Mouse (Mus musculus): ENCODE data around the gene Apol8.
A peak's percentile ranks its signal among the peaks of the same experiment; 100 is the strongest.

Apol8 gene

DNA sequence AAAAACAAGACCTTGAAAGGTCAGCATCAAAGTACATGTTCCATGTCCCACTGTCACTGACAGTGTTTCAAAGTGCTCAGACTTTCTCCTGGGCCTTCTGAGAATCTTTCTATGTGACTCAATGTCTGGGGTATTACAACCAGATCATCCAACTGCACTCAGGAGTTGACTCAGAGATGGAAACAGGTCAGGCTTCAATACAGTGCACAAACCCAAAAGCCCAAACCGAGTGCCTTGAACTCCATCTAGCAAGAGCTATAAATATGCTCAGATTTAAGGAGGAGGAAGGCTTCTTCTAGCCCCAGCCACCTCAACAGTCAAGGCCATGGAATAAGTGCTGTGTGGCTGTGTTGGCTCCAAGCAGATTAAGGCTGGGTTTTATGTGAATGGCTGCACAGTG lies 29.0 kb upstream of the Apol8 start:
- DNase-seq (ENCODE audit: low read depth), result no peak

DNA sequence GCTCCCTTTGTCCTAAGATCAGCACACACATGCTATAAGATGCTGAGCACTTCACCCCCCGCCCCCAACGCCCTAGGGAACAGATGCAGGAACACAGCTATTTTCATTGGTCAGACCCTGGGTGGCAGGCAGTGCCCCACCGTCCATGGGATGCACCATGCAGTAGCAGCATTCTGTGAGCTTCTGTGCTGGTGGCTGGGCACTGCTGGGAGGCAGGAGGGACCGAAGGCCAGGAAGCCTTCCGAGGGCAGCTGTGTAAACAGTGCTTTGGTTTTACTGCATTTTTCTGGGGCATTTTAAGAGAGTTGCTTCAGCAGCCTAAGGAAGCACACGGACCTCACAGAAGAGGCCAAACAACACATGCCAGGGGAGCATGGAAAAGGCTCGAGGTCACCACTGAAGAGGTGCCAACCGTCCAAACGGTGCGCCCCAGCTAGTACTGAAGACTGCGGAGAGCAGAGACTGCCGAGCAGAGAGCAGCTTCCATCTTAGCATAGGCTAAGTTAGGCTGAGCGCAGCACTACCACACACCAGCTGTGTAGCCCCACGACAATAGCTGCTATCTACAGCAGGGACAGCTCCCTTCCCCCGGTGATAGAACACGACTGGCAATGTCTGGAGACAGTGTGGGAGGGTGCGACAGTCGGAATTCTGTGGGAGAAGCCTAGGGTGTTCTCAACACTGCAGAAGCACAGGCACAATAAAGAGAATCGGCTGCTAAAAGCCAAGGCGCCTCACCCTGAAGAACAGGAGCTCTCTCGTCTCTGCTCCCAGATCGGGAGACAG lies 27.4 kb upstream of the Apol8 start:
- no peak for DNase-seq (ENCODE audit: low read depth)

GRCm38 (mm10) chr15:77782449-77783014 lies 25.7 kb upstream of the Apol8 start:
- DNase-seq (ENCODE audit: low read depth), result peak; percentile 32

DNA sequence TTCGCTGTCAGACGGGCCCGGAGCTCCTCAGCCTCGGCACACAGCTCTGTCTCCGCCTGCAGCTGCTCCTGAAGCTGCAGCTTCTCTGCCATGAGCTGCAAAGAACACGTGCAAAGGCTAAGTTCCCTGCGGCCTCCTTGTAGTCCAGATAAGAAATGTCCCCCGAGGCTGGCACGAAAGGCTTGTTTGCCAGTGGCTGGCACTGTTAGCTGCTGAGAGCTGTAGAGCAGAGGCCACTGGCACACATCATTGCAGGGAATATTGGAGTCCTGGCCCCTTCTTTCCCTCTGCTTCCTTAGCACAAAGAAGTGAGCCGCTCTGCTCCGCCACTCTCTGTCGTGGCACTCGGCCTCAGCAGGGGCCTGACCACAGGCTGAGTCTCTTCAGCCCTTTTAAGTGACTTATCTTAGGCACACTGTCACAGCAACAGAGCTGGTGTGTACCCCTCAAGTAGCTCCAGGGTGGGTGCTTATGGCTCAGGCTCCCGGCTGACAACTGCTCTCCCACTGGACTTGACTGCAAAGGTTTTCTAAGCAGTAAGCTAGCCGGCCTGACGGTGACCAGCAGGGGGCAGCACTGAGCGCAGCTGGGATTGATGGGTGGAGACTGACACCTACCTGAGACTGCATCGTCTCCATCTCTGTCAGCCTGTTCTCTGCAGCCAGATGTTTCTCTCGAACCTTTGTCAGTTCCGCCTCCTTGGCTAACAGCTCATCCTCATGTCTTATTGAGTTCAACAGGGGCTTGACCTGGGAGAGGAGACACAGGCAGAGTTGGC lies 18.6 kb upstream of the Apol8 start:
- DNase-seq (ENCODE audit: low read depth), result peak; percentile 65

DNA sequence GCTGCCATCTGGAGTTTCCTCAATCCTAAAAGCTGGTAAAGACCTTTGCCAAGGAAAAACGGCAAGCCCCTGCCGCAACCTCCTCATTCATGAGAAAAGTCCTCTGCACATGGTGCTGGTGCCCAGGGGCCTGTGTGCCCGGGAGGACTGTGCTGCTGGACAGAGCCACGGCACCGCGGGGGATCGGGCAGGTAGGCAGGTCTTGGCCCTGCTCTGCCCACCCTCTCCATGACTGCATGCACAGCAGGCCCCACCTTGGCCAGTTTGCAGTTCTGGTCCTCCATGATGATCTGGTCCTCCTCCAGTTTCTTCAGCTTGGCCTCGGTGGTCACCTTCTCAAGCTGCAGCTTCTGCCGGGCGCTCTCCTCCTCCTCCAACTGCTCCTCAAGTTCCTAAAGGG lies 17.5 kb upstream of the Apol8 start:
- no peak for DNase-seq (ENCODE audit: low read depth)

DNA sequence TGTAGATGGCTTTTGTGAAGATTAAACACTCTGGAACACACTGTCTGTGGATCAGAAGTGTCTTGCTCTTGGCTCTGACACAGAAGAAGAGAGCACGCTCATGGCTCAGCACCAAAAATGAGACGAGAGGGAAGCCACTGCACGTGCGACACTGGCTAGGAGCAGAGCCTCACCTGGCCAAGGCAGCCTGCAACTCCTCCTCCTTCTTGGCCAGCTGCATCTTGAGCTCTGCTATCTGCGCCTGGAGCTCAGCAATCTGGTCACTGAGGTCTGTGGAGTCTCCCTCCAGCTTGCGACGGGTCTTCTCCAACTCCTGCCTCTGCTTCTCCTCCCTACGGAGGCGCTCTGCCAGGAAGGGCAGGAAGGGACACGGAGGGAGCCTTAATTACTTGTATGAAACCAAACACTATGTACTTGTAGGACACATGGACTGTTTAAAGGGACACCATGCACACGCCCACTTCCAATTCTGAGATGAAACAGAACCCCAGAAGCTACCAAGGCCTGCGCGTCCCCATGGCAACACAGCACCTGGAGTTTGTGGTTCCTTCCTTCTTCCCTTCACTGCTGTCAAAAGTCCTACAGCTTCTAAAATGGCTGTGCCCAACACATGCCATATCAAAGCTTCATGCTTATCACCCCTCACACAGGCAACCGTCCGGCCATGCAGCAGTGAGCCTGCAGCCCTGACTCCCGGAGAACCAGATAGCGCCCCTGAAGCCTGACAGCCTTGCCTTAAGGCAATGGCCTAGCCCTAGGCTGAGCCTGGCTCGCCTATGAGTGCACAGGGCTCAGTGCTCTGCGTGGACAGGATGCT lies 16.5 kb upstream of the Apol8 start:
- peak; percentile 69 for DNase-seq (ENCODE audit: low read depth)

- no peak for DNase-seq (ENCODE audit: low read depth)
Observed at GRCm38 (mm10) chr15:77770942-77771341, 14.1 kb upstream of the Apol8 start.

DNA sequence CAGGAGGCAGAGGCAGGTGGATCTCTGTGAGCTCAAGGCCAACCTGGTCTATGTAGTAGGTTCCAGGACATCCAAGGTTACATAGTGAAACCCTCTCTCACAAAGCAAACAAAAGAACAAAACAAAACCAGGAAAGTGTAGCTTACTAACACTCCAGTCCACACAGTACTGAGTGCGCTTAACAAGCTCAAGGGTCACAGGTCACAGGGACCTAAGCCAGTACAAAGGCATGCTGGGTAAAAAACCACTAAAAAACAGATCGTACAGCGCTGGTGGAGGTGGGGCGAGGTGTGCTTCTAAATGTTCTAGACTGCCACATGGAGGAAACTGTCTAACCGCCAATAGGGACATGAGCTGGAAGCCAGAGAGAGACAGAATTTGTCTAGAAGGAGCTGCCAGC lies 13.5 kb upstream of the Apol8 start:
- DNase-seq (ENCODE audit: low read depth), result no peak

DNA sequence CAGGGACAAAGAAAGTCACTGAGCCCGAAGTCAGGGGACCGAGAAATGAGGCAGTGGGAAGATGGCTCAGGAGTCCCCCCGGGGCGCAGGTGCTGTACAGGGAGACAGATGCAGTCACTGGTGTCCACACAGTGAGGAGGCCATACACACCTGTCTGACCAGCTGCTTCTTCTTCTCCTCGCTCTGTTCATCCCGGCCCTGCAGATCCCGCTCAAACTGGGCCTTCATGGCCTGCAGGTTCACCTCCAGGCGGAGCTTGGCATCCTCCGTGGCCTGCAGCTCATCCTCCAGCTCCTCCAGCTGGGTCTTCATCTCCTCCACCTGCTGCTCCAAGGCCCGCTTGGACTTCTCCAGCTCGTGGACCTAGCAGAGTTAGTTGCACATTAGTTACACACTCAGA lies 10.2 kb upstream of the Apol8 start:
- no peak for DNase-seq (ENCODE audit: low read depth)

DNA sequence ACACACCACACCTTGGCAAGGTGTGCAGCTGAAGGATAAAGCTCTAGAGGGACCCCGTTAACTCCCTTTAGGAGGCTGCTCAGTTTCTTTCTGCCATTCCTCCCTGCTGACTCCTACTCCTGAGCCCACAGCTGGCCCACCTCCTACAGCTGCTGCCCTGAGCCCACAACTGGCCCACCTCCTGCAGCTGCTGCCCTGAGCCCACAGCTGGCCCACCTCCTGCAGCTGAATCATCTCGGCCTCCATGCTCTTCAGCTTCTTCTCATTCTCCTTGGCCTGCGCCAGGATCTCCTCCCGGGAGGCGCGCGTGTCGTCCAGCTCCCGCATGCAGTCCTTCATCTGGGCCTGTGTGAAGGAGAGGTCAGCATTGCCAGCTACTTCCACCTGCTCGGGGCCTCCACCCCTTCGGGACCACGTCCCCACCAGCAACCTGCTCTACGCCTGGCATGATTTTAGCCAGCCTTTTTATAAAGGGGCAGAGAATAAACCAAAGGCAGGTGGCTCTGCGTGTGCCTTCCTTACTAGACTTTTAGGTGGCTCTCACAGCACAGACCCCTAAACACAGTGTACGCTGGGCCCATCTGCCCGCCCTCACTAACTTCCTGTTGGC lies 8.8 kb upstream of the Apol8 start:
- no peak for DNase-seq (ENCODE audit: low read depth)

DNA sequence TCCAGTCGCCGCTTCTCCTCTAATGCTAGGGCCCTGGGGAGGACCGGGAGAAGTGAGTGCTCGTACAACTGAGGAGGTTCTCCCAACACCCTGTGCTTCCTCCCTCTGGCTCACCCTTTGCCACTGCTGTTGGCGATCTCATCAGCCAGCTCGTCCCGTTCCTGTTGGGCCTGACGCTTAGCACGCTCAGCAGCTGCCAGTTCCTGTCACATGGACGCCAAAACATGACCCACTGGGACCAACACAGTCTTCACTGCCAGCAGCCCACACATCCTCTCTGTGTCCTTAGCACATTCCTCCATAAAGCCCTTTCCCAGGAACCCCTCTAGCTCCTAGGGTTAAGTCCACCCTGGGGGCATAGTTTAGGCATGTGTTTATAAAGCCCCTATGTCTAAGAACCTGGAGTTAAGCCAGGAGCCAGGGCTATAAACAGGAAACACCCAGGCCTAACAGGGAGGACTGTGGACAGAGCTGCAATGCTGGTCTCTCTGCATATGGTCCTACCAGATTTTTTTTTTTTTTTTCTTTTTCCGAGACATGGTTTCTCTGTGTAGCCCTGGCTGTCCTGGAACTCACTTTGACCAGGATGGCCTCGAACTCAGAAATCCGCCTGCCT lies 7.7 kb upstream of the Apol8 start:
- DNase-seq (ENCODE audit: low read depth), result no peak

DNA sequence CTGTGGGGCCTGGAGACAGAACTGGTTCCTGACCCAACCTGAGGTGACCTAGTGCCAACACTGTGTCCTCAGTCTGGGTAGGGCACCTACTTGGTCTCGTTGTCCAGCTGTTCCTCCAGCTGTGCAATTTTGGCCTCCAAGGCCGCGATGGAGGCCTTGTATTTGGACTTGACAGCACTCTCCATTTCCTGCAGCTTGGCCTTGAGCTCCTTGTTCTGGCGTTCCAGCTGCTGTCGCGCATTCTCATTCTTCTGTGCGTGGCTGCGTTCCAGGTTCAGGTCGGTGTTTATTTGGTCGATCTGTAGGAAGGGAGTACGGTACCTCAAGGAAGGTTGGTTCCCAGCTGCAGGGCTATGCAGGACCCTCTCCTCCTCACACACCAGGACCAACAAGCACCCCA lies 6.9 kb upstream of the Apol8 start:
- DNase-seq (ENCODE audit: low read depth), result no peak

DNA sequence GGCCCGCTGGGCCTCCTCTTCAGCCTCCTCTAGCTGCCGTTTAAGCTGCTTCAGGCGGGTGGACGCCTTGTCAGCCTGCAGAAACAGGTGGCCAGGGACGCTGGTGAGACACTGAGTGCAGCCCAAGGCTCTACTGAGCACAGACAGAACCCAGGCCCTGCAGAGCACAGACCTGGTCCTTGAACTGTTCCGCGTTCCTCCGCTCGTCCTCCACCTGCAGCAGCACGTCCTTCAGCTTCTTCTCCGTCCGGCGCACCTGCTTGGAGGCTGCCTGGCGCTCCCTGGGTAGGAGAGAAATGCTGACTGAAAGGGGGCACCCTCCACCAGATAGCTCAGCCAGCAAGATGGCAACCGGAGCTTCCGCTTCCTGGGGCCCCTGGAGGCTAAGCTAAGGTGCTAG lies 6.2 kb upstream of the Apol8 start:
- DNase-seq (ENCODE audit: low read depth), result no peak

DNA sequence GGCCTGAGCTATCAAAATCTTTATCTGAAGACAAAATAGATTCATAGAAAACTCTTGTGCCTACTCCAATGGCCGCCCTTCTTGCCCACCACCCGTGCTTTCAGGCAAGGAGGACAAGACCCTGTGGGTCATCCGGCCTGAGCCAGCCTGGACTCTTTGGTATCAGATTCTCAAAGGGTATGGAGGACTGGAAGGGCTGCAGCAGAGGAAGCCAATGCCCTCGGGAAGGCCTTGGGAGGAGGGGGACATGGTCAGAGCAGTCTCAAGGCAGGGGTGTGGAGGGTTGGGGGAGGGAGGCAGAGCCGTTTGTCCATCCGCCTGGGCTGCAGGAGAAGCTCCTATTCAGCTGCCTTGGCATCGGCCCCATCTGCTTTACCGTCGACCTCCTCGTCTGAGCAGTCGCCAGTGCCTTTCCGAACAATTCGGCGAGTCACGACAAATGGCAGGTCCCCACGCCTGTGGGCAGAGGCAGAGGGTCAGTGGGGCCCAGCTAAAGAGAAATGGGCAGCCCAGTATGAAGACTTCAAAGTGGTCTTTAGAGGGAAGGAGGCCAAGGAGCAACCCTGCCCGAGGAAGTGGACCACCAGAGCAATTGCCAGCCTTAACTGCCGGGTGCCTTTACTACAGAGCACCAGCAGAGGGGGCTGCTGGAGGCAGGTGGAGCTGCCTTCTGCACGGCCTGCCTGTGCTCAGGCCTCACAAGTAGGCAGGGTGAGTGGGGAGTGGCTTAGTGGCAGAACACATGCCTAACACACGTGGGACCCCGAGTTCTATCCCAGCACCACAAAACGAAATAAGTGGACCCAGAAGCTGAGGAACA lies 5.0 kb upstream of the Apol8 start:
- DNase-seq (ENCODE audit: low read depth), result no peak

- no peak for DNase-seq (ENCODE audit: low read depth)
Observed at GRCm38 (mm10) chr15:77761083-77761482, 4.3 kb upstream of the Apol8 start.

DNA sequence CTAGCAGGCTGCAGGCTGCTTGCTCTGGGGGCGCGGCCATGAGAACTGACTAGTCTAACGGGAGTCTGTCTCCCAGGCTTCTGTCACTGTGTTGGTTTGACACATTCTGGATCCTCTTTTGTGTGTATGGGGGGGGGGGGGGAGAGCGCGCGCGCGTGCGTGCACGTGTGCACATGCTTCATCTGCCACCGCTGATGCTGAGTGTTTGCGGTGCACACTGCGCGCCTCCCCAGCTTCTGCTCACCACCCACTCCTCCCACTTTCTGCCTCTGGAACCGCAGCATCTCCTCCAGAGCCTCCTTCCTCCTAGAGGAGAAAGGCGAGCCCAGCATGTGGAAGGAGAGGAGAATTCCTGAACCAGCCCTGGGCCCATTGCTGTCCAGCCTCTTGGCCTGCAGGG lies 3.2 kb upstream of the Apol8 start:
- DNase-seq (ENCODE audit: low read depth), result no peak

DNA sequence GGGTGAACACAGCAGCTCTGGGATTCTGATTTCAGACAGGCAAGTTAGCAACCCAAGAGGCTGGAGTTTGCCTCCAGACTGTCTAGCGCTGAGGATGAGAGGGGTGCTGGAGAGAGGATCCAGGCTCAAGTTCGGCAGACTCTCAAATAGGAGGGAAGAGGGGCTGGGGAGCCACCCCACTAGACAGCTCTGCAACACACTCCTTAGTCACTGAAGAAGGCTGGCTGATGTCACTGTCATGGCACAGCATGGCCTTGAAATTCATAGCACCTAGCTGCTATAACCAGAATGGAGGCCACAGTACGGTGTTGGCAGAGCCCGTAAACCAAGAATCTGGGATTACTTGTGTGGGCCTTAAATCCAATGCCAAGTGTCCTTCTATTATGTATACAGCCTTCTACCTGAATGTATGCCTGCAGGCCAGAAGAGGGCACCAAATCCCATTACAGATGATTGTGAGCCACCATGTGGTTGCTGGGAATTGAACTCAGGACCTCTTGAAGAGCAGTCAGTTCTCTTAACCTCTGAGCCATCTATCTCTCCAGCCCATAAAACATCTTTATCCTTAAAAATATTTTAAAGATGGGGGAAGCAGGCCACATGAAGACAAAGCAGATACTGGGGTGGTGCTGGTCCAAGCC lies 903 bp upstream of the Apol8 start:
- DNase-seq (ENCODE audit: low read depth), result no peak

DNA sequence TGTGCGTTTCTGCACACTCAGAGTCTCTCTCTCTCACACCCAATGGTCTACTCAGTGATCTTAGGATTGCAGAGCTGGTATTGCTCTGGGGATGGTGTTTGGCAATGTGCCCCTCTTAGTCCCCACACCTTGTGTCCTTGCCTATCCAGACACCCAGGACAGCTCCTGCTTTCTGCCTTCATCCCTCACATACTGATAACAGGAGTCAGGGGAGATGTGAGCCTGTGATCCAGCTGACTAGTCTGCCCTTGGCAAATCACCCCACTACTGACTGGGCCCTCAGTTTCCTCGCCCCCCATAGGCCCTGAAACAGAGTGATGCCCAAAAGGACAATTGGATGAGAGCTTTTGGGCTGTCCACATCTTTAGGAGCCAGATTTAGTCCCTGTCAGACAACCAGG lies 722 bp downstream of the Apol8 start:
- no peak for DNase-seq (ENCODE audit: low read depth)

DNA sequence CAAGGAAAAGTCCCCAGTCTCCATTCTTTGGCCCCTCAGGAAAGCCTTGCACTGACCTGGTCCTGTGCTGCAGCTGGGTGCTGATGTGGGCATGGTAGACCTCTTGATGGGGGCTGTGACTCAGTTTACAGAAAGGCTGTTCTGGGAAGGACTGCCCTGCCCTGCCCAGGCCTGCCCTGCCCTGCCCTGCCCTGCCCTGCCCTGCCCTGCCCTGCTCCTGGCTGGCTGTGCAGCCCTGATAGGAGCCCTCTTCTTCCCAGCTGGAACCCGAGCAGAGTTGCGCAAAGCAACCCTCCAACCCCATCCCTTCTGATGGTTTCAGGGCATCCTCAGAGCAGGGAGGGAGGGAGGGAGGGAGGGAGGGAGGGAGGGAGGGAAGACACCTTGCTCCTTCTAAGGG lies 1.7 kb downstream of the Apol8 start:
- peak; percentile 46 for DNase-seq (ENCODE audit: low read depth)

DNA sequence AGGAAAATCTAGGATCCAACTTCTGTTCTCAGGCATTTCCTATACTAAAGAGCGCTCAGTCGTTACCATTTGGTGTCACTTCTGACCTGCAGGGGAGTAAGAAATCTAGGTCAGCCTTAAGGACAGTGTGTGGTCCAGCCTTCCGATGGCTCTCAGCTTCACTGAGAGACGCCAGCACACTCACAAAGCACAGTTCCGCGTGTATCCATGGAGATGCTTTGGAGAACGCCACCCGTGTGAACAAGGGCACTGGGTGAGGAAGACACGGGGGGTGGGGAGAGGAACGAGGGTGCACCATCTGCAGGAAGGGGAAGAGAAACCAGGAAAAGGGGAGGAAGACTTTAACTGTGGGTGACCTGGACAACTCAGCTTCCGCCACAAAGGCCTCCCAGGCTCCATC lies 4.4 kb downstream of the Apol8 start:
- DNase-seq (ENCODE audit: low read depth), result no peak

Data from c-Kit-positive CD71-positive TER-119-negative erythroid progenitor cells, embryonic 14.5 days (primary cell).